12 mouse cellular contexts compared by ENCODE assay signal in the genomic region with DNA sequence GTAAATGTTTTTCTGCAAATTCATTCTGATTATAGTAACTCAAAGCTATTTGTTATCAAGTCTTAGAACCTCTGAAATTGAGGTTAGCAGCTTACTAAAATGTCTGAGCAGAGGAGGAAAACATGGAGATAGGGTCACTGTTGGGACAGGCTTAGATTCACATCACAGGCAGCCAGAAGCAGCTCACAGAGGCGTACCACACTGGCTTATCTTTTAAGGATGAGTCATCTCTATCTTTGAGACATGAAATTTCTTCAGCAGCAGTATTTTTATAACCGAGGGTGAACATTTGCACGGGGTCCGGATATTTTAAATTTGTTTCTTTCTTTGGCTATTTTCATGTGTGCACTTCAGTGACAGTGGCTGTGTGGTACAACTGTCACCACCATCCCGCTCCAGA.
"Had no signal": no experiment of that assay in that cellular context is flagged by ENCODE, and none has a peak within 500 bp of the region (broad histone marks: within the 10 kb centered on the region; RNA-seq: fewer than 3 reads in every experiment).

No protein-coding gene starts in this region.

- H3K4me1 ChIP-seq: liver, embryonic 13.5 days; stomach, embryonic 15.5 days had no signal

- H3K27ac ChIP-seq: liver, embryonic 13.5 days; stomach, embryonic 15.5 days had no signal

- H3K4me2 ChIP-seq: liver, embryonic 13.5 days; midbrain, embryonic 11.5 days; stomach, embryonic 15.5 days had no signal

- H3K36me3 ChIP-seq: liver, embryonic 13.5 days; stomach, embryonic 15.5 days had no signal

- H3K4me3 ChIP-seq: liver, embryonic 13.5 days; stomach, embryonic 15.5 days had no signal

- H3K9ac ChIP-seq: liver, embryonic 13.5 days; stomach, embryonic 15.5 days had no signal

- H3K27me3 ChIP-seq: liver, embryonic 13.5 days; stomach, embryonic 15.5 days had no signal

- DNase-seq: kidney, postnatal 14 days; kidney, postnatal 4 days; liver, embryonic 13.5 days; lung, adult 2 months; lung, postnatal 14 days; lung, postnatal 4 days; midbrain, embryonic 14.5 days; right cerebral cortex, postnatal 25 days; spleen, adult 18-20 months; thymus, postnatal 36 days had no signal

- H3K9me3 ChIP-seq: liver, embryonic 13.5 days; stomach, embryonic 15.5 days had no signal
